Mouse (Mus musculus) Patski (cell line): ENCODE measurements around the gene Csad. TPM values are rescaled to one million over a fixed set of nuclear protein-coding genes. Genes with fewer than 3 reads are reported as not detected.

Experiments
- ATAC-seq: fragments of 100-300 bp; one replicate; pipeline ENCODE4 v1.8.0; 2021
- CTCF ChIA-PET: fragments of 350-600 bp; sonication (Branson Sonifier 250); formaldehyde crosslinking; loops from one replicate; lab custom pipeline; 2022; ENCODE audit warnings: inconsistent platforms; lab: Charles Lee
- POLR2A ChIA-PET: fragments of 350-600 bp; sonication (Branson Sonifier 250); formaldehyde crosslinking; loops from one replicate; lab custom pipeline; 2022; ENCODE audit warnings: antibody characterized with exemption, inconsistent platforms; lab: Charles Lee
- DNase-seq: peaks from one replicate; pipeline ENCODE4 v3.0.0-alpha.2; 2011; ENCODE audit warnings: low read depth, low spot score
- H3K27me3 ChIP-seq: fragments of 371-371 bp; one replicate; pipeline ENCODE4 v1.5.1; 2021
- CTCF ChIP-seq: fragments of 100-300 bp; IDR thresholded peaks from one replicate; pipeline ENCODE4 v1.5.1; 2021
- in situ Hi-C: fragments of 300-500 bp; cut with MboI; formaldehyde crosslinking; loops from 3 replicates; pipeline ENCODE4 v1.11.1; 2018; ENCODE audit warnings: low pct_unique_long_range_greater_than_20kb, mixed read lengths
- polyA plus RNA-seq: library from polyadenylated mRNA; unstranded; gene quantifications from one replicate; pipeline ENCODE4 v1.2.3, GENCODE M21; 2021

Csad gene
- polyA plus RNA-seq, 1 experiment from 2014 or later, result 79.6 TPM

- TF ChIP-seq CTCF, result no peak
- POLR2A ChIA-PET, result interaction anchor here (0.6 to 2.0 kb wide), 2 partner anchors 15 to 105 kb away, joined by 3 to 5 read pairs; no protein-coding TSS in a partner anchor
- CTCF ChIA-PET, result interaction anchor here (0.8 to 7.3 kb wide), 4 partner anchors 15 to 157 kb away, joined by 3 to 71 read pairs (median 3); no protein-coding TSS in a partner anchor
- DNase-seq, result no peak
- in situ Hi-C loops, result loop anchor here (5.0 kb wide), 2 partner anchors 45 to 105 kb away; no protein-coding TSS in a partner anchor
- H3K27me3 ChIP-seq, result no peaks in the 10 kb centered on the region
- ATAC-seq, result no peak
Observed at GRCm38 (mm10) chr15:102222386-102222785, 17.9 kb upstream of the Csad start.

DNA sequence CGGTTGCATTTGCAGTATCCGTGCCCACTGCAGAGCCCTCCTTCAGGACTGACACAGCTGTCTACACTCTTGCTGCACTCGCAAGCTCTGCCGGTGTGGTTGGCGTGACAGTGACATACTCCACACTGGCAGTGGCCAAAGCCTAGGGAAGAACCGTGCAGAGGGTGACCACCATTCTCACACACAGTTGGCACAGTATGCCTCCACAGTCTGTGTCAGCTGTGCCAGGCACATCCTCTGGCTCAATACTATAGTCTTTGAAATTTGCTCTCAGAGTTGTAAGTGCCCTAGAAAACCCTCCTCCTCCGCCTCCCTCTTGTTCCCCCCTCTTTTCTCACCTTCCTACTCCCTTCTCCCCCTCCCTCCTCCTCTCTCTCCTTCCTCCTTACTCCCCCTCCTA, 12.8 kb upstream of the Csad start:
- H3K27me3 ChIP-seq, result no peaks in the 10 kb centered on the region
- DNase-seq, result no peak
- CTCF ChIA-PET, result interaction anchor here (1.5 kb wide), 1 partner anchor 39 kb away, joined by 3 read pairs; no protein-coding TSS in a partner anchor
- TF ChIP-seq CTCF, result no peak
- no peak for ATAC-seq
- POLR2A ChIA-PET, result interaction anchor here (1.7 to 2.4 kb wide), 2 partner anchors 26 to 37 kb away, joined by 4 to 5 read pairs; no protein-coding TSS in a partner anchor
- in situ Hi-C loops, result no loop called here

DNA sequence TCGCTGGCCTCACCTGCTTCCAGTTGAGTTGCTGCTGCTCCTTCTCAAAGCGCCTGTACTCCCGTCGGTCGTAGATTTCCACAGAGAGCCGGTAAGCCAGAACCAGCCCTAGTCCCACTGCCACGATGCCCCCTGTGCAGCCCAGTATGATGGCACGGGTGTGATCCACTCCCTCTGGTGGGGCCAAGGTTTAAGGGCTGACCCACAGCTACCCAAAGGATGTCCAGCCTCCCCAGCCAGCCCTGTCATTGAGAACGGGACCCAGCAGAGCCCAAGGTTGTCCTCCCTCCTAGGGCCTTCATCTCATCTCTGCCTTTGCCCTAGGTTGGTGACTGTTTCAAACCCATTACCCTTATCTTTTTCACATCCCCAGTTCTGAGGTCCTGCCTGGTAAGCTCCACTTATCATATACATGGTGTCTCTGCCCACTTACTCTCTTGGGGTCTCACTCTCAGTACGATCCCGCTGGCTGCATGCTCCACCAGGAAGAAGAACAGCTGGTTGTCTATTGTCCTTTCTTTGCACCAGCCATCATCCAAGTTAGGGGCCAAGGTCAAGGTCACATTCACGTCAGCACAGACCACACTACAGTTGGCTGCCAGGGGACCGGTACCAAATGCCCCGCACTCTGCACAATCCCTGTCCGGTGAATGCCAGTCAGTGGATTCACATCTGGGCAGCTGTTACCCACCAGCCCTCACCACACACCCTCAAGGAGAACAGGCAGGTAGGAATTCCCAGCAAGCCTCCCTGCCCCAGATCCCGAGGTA, 12.1 kb upstream of the Csad start:
- POLR2A ChIA-PET, result interaction anchor here (0.8 to 2.4 kb wide), 3 partner anchors 8 to 36 kb away, joined by 4 to 6 read pairs (median 5); no protein-coding TSS in a partner anchor
- ATAC-seq, result no peak
- DNase-seq, result no peak
- CTCF ChIA-PET, result interaction anchor here (0.7 to 1.5 kb wide), 2 partner anchors 11 to 39 kb away, joined by 3 read pairs; no protein-coding TSS in a partner anchor
- in situ Hi-C loops, result no loop called here
- H3K27me3 ChIP-seq, result no peaks in the 10 kb centered on the region
- TF ChIP-seq CTCF, result no peak

DNA sequence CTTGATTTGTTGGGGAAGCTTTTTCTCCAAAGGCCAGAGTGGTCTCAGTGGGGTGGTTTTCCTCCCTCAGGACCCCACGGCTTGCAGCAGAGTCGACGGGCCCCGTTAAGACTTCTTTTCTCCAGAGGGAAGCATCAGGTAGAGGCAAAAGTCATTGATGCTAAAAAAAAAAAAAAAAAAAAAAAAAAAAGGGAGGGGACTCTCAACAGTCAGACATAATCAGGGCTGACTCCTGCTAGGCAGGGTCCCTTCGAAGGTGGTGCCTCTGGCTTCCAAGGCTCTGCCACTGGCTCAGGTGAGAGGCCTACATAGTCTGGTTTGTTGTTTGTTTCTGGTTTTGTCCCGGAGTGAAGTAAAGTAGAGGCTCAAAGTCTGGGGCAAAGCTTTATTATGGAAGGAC, 11.1 kb upstream of the Csad start:
- no peak for TF ChIP-seq CTCF
- CTCF ChIA-PET, result interaction anchor here (1.0 kb wide), 1 partner anchor 9 kb away, joined by 3 read pairs; no protein-coding TSS in a partner anchor
- H3K27me3 ChIP-seq, result no peaks in the 10 kb centered on the region
- no peak for ATAC-seq
- DNase-seq, result no peak
- in situ Hi-C loops, result no loop called here
- POLR2A ChIA-PET, result interaction anchor here (0.6 to 2.4 kb wide), 3 partner anchors 9 to 1074 kb away, joined by 3 to 6 read pairs (median 5); no protein-coding TSS in a partner anchor

GRCm38 (mm10) chr15:102214132-102214531, 9.6 kb upstream of the Csad start:
- no peak for TF ChIP-seq CTCF
- POLR2A ChIA-PET, result no interaction called here
- no peak for DNase-seq
- no peaks in the 10 kb centered on the region for H3K27me3 ChIP-seq
- ATAC-seq, result no peak
- in situ Hi-C loops, result no loop called here
- CTCF ChIA-PET, result no interaction called here

DNA sequence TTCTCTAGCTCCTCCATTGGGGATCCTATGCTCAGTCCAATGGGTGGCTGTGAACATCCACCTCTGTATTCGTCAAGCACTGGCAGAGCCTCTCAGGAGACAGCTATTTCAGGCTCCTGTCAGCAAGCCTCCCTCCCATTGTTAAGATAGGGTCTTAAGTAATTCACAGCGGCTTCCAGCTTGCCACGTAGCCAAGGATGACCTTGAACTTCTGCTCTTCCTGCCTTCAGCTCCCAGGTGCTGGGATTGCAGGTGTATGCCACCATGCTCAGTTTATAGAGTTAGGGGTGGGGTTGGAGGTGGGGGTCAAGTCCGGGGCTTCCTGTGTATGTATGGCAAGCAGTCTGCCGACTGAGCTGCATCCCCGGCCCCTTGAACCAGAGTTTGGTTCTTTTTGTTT, 7.4 kb upstream of the Csad start:
- no peaks in the 10 kb centered on the region for H3K27me3 ChIP-seq
- ChIA-PET CTCF (interaction anchor here (1.1 kb wide), 1 partner anchor 12 kb away, joined by 3 read pairs; no protein-coding TSS in a partner anchor), POLR2A (interaction anchor here (1.5 kb wide), 1 partner anchor 12 kb away, joined by 4 read pairs; no protein-coding TSS in a partner anchor)
- in situ Hi-C loops, result no loop called here
- DNase-seq (no peak), ATAC-seq (no peak)
- no peak for TF ChIP-seq CTCF

DNA sequence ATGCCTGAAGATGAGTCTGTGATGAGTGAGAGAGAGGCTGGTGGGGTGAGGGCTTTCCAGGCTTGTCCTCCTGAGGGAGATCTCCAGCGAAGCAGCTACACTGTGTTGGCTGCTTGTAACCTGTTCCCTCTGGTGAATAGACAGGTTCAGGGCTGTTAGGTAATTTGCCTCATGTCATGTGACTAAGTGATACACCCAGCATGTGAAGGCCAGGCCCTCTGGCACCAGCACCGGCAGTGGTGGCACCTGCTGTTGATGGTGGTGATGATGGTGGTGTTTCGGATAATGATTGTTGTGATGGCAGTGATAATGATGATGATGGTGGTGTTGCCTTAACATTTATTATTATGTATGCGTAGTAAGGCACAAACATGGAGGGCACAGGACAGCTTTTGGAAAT, 6.3 kb upstream of the Csad start:
- ATAC-seq, result no peak

GRCm38 (mm10) chr15:102209114-102209513, 4.6 kb upstream of the Csad start:
- TF ChIP-seq CTCF, result no peak
- in situ Hi-C loops, result no loop called here
- POLR2A ChIA-PET, result no interaction called here
- no peak for ATAC-seq
- DNase-seq, result no peak
- CTCF ChIA-PET, result interaction anchor here (1.3 to 11.5 kb wide), 2 partner anchors 16 to 64 kb away, joined by 3 to 59 read pairs; no protein-coding TSS in a partner anchor
- H3K27me3 ChIP-seq, result no peaks in the 10 kb centered on the region

More for the DNA sequence above, 6.3 kb upstream of the Csad start:
- in situ Hi-C loops, result no loop called here
- no peak for DNase-seq
- CTCF ChIA-PET, result interaction anchor here (0.8 to 11.5 kb wide), 3 partner anchors 14 to 30 kb away, joined by 3 to 59 read pairs (median 3); no protein-coding TSS in a partner anchor
- no peak for TF ChIP-seq CTCF
- H3K27me3 ChIP-seq, result no peaks in the 10 kb centered on the region
- POLR2A ChIA-PET, result no interaction called here

DNA sequence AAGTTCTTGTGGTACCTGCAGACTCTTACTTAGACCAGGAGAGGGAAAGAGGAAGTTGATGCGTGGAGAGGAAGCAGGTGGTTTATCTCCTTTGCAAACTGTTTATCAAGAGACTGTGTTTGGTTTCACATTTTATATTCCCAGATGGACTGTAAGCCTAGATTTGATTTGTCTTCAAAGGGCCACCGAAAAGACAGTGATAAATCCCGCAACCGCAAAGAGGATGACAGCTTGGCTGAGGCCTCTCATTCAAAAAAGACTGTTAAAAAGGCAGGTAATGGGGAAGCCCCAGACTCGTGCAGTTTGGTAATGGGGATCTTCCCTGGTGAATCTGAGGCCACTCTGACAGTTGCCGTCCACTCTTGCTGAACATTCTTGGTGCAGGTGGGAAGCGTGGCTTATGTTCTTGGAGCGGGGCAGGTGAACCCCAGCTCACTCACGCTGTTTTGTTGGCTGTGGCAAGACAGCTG, 3.6 kb upstream of the Csad start:
- H3K27me3 ChIP-seq, result no peaks in the 10 kb centered on the region
- in situ Hi-C loops, result no loop called here
- DNase-seq (no peak), ATAC-seq (no peak)
- ChIA-PET CTCF (interaction anchor here (11.5 kb wide), 1 partner anchor 17 kb away, joined by 59 read pairs; no protein-coding TSS in a partner anchor), POLR2A (interaction anchor here (0.9 kb wide), 1 partner anchor 96 kb away, joined by 4 read pairs; no protein-coding TSS in a partner anchor)
- no peak for TF ChIP-seq CTCF

DNA sequence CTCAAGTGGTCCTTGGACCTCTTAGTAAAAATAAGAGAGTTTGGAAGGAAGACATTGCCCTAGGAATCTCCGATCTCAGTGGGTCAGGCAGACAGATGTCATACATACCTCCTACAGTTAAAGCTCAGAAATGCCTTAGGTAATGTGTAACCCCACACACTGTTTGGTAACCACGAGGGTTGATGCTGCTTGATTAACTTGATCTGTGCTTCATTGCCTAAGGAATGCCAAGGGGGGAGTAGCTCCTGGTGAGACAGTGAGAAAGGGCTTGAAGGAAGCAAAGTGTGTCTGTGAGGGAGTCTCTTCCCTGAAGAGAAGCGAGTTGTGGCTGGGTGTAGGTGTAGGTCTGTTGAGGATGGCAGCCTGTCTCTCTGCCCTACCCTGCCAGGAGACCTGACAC, 2.8 kb upstream of the Csad start:
- ChIA-PET POLR2A (interaction anchor here (0.9 to 1.1 kb wide), 3 partner anchors 14 to 96 kb away, joined by 4 to 5 read pairs (median 4); no protein-coding TSS in a partner anchor), CTCF (interaction anchor here (0.9 to 11.5 kb wide), 5 partner anchors 15 to 40 kb away, joined by 3 to 59 read pairs (median 3); no protein-coding TSS in a partner anchor)
- ATAC-seq (peak; percentile 59), DNase-seq (no peak)
- no peaks in the 10 kb centered on the region for H3K27me3 ChIP-seq
- no peak for TF ChIP-seq CTCF
- in situ Hi-C loops, result no loop called here
